Mouse (Mus musculus): ENCODE results near the gene Synpr.

DNA sequence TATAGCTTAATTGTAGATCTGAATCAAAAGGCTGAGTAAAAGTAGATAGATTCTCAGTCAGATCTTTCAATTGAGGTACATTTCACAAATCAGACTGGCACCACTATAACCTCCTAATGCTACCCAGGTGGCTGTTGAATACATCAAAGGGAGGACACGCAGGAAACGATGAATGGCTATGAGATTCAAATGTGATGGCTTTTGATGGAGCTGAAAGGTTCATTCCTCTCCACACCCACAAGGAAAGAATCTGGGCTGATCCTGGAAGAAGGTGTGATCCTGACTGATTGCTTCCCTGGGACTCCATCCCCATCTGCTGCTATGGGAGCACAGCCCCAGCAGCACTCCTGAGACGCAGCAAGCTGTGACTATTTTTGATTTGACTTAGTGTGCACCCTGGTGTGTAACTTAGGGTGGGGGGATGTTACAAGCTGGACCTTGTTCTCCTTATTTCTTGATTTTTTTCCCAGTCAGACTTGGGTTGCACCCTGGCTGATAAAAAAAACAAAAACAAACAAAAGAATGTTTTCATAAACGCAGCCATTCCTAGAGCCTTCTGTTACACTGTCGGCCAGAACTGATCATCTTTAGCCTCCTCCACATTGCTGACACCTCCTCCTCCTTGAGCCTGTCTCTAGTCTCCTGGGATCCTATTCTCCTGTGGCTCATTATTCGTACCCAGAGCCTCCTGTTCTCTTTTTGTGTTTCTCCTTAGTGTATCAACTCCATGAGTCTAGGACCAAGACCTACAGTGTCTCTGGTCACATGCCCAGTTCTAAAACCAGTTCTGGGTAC is 114.8 kb downstream of the Synpr start:
- TF ChIP-seq CTCF (IDR thresholded peaks at IDR 0.05; ENCODE audit: borderline replicate concordance, control insufficient read depth, extremely low read depth, insufficient read depth, low read length, poor library complexity) (no peak), POLR2A (IDR thresholded peaks at IDR 0.05; ENCODE audit: control insufficient read depth, extremely low read depth, insufficient read depth, low read length, poor library complexity) (no peak)

Measured in thymus, adult 2 months (tissue).